Mouse (Mus musculus): ENCODE data around the gene Prdm9. TPM values are rescaled to one million over a fixed set of nuclear protein-coding genes. Genes with fewer than 3 reads are reported as not detected.
A peak's percentile ranks its signal among the peaks of the same experiment; 100 is the strongest.

Prdm9 gene
- total and polyA plus RNA-seq, 3 experiments: 1.3 to 1.7 (median 1.4) TPM

GRCm38 (mm10) chr17:15526986-15527810 lies 37.0 kb downstream of the Prdm9 start, which contains the start of gene Pdcd2:
Gene Pdcd2 (minus strand): TSS chr17:15527301.
- Histone ChIP-seq H3K79me2 (replicated peaks; ENCODE audit: control insufficient read depth, insufficient read depth, low read length) (no peaks in the 10 kb centered on the region), H3K9ac (ENCODE audit: low read depth, low read length) (peak within 1 kb of the TSS; percentile 74), H3K4me1 (ENCODE audit: control insufficient read depth, insufficient read depth, low read length) (peaks cover 4% of the 10 kb centered on the region), H3K27me3 (ENCODE audit: control insufficient read depth, insufficient read depth, low read length) (no peaks in the 10 kb centered on the region), H3K36me3 (ENCODE audit: control insufficient read depth, insufficient read depth, low read length) (peaks cover 5% of the 10 kb centered on the region), H3K4me3 (peak within 1 kb of the TSS; percentile 65), H3K27ac (peak within 1 kb of the TSS; percentile 88)
- TF ChIP-seq POLR2A (IDR thresholded peaks at IDR 0.05; ENCODE audit: insufficient read depth, low read depth, low read length): peak; percentile 87
- peak; percentile 68; the same call in 1 of the 2 replicates for TF ChIP-seq EP300 (IDR thresholded peaks at IDR 0.05; ENCODE audit: insufficient read depth, low read depth, low read length)
- peak; percentile 59 for TF ChIP-seq CTCF (IDR thresholded peaks at IDR 0.05)
- DNase-seq: peak; percentile 96
- under 1% methylated on average over 55 of the region's 55 CpGs for WGBS
- intact Hi-C loops (cut with DNase I): loop anchor here (1.0 to 2.0 kb wide), 2 partner anchors 29 to 38 kb away; partner anchors contain the start of gene Prdm9

- TF ChIP-seq EP300 (IDR thresholded peaks at IDR 0.05; ENCODE audit: insufficient read depth, low read depth, low read length) (no peak), POLR2A (IDR thresholded peaks at IDR 0.05; ENCODE audit: insufficient read depth, low read depth, low read length) (no peak), CTCF (IDR thresholded peaks at IDR 0.05) (no peak)
- 33% methylated on average over 10 of the region's 10 CpGs for WGBS
- no peak overlapping the region; the same call in 1 of the 2 replicates for H3K27ac ChIP-seq
- H3K9ac ChIP-seq (ENCODE audit: low read depth, low read length): no peak overlapping the region
- peaks cover 8% of the 10 kb centered on the region for H3K36me3 ChIP-seq (ENCODE audit: control insufficient read depth, insufficient read depth, low read length)
- no peaks in the 10 kb centered on the region for H3K79me2 ChIP-seq (replicated peaks; ENCODE audit: control insufficient read depth, insufficient read depth, low read length)
- H3K4me1 ChIP-seq (ENCODE audit: control insufficient read depth, insufficient read depth, low read length): peaks cover 4% of the 10 kb centered on the region
- peak overlapping the region; percentile 65 for H3K4me3 ChIP-seq
- intact Hi-C loops (cut with DNase I): loop anchor here (2.0 kb wide), 1 partner anchor 38 kb away; the partner anchor contains the start of gene Prdm9
- H3K27me3 ChIP-seq (ENCODE audit: control insufficient read depth, insufficient read depth, low read length): no peaks in the 10 kb centered on the region
- no peak for DNase-seq
Measured at GRCm38 (mm10) chr17:15526304-15526703, 37.9 kb downstream of the Prdm9 start.

- DNase-seq: no peak
- intact Hi-C loops (cut with DNase I): no loop called here
- Histone ChIP-seq H3K4me1 (ENCODE audit: control insufficient read depth, insufficient read depth, low read length) (no peaks in the 10 kb centered on the region), H3K36me3 (ENCODE audit: control insufficient read depth, insufficient read depth, low read length) (peaks cover 9% of the 10 kb centered on the region), H3K79me2 (replicated peaks; ENCODE audit: control insufficient read depth, insufficient read depth, low read length) (no peaks in the 10 kb centered on the region), H3K9ac (ENCODE audit: low read depth, low read length) (no peak overlapping the region), H3K27ac (no peak overlapping the region), H3K4me3 (no peak overlapping the region), H3K27me3 (ENCODE audit: control insufficient read depth, insufficient read depth, low read length) (no peaks in the 10 kb centered on the region)
- no peak for TF ChIP-seq CTCF (IDR thresholded peaks at IDR 0.05)
- WGBS: 97% methylated on average over 1 of the region's 1 CpGs
Measured at GRCm38 (mm10) chr17:15518766-15519165, 45.4 kb downstream of the Prdm9 start.

- peaks cover 9% of the 10 kb centered on the region for H3K36me3 ChIP-seq (ENCODE audit: control insufficient read depth, insufficient read depth, low read length)
- no peak for TF ChIP-seq POLR2A (IDR thresholded peaks at IDR 0.05; ENCODE audit: insufficient read depth, low read depth, low read length)
- TF ChIP-seq CTCF (IDR thresholded peaks at IDR 0.05): no peak
- no peak for TF ChIP-seq EP300 (IDR thresholded peaks at IDR 0.05; ENCODE audit: insufficient read depth, low read depth, low read length)
- H3K27me3 ChIP-seq (ENCODE audit: control insufficient read depth, insufficient read depth, low read length): no peaks in the 10 kb centered on the region
- H3K4me1 ChIP-seq (ENCODE audit: control insufficient read depth, insufficient read depth, low read length): no peaks in the 10 kb centered on the region
- H3K79me2 ChIP-seq (replicated peaks; ENCODE audit: control insufficient read depth, insufficient read depth, low read length): no peaks in the 10 kb centered on the region
- intact Hi-C loops (cut with DNase I): no loop called here
- DNase-seq: no peak
- no peak overlapping the region for H3K9ac ChIP-seq (ENCODE audit: low read depth, low read length)
- H3K27ac ChIP-seq: no peak overlapping the region
- 83% methylated on average over 5 of the region's 5 CpGs for WGBS
- no peak overlapping the region for H3K4me3 ChIP-seq
Measured at GRCm38 (mm10) chr17:15518186-15518585, 46.0 kb downstream of the Prdm9 start.

GRCm38 (mm10) chr17:15517776-15518175 lies 46.4 kb downstream of the Prdm9 start:
- intact Hi-C loops (cut with DNase I): no loop called here
- no peaks in the 10 kb centered on the region for H3K79me2 ChIP-seq (replicated peaks; ENCODE audit: control insufficient read depth, insufficient read depth, low read length)
- no peak overlapping the region for H3K4me3 ChIP-seq
- H3K27me3 ChIP-seq (ENCODE audit: control insufficient read depth, insufficient read depth, low read length): no peaks in the 10 kb centered on the region
- peaks cover 9% of the 10 kb centered on the region for H3K36me3 ChIP-seq (ENCODE audit: control insufficient read depth, insufficient read depth, low read length)
- TF ChIP-seq EP300 (IDR thresholded peaks at IDR 0.05; ENCODE audit: insufficient read depth, low read depth, low read length) (no peak), CTCF (IDR thresholded peaks at IDR 0.05) (no peak), POLR2A (IDR thresholded peaks at IDR 0.05; ENCODE audit: insufficient read depth, low read depth, low read length) (no peak)
- H3K4me1 ChIP-seq (ENCODE audit: control insufficient read depth, insufficient read depth, low read length): no peaks in the 10 kb centered on the region
- no peak overlapping the region for H3K9ac ChIP-seq (ENCODE audit: low read depth, low read length)
- no peak overlapping the region for H3K27ac ChIP-seq
- WGBS: 25% methylated on average over 5 of the region's 5 CpGs
- no peak for DNase-seq

- 92% methylated on average over 2 of the region's 2 CpGs for WGBS
- no peak overlapping the region for H3K9ac ChIP-seq (ENCODE audit: low read depth, low read length)
- peaks cover 2% of the 10 kb centered on the region for H3K36me3 ChIP-seq (ENCODE audit: control insufficient read depth, insufficient read depth, low read length)
- intact Hi-C loops (cut with DNase I): no loop called here
- no peak for DNase-seq
- no peaks in the 10 kb centered on the region for H3K4me1 ChIP-seq (ENCODE audit: control insufficient read depth, insufficient read depth, low read length)
- H3K27ac ChIP-seq: no peak overlapping the region
- H3K27me3 ChIP-seq (ENCODE audit: control insufficient read depth, insufficient read depth, low read length): no peaks in the 10 kb centered on the region
- H3K79me2 ChIP-seq (replicated peaks; ENCODE audit: control insufficient read depth, insufficient read depth, low read length): no peaks in the 10 kb centered on the region; the same call in 1 of the 2 replicates
- TF ChIP-seq EP300 (IDR thresholded peaks at IDR 0.05; ENCODE audit: insufficient read depth, low read depth, low read length) (no peak), POLR2A (IDR thresholded peaks at IDR 0.05; ENCODE audit: insufficient read depth, low read depth, low read length) (no peak), CTCF (IDR thresholded peaks at IDR 0.05) (no peak)
- no peak overlapping the region for H3K4me3 ChIP-seq
Measured at GRCm38 (mm10) chr17:15510694-15511093, 53.5 kb downstream of the Prdm9 start.
